Mouse (Mus musculus) kidney, adult 9 months (tissue): ENCODE measurements around the gene Anapc2.
"Not testable (repeated sequence)": the region's sequence is repeated elsewhere in the genome, so short reads cannot be mapped to it uniquely, and the experiment has no call there.

ENCODE experiments used
- DNase-seq: peaks from one replicate; pipeline ENCODE4 v3.0.0; 2022

Gene Anapc2

GRCm38 (mm10) chr2:25241438-25241775, 30.9 kb upstream of the Anapc2 start:
- no peak for DNase-seq

- no peak for DNase-seq
Observed at GRCm38 (mm10) chr2:25242101-25242506, 30.2 kb upstream of the Anapc2 start, which contains the start of the genes Rnf208 and Cysrt1. Gene Rnf208 (plus strand): TSS chr2:25242255. Gene Cysrt1 (minus strand): TSS chr2:25242452.

- DNase-seq, result no peak
Observed at GRCm38 (mm10) chr2:25243342-25243741, 28.9 kb upstream of the Anapc2 start.

GRCm38 (mm10) chr2:25244144-25244543, 28.1 kb upstream of the Anapc2 start:
- DNase-seq, result peak; percentile 52

GRCm38 (mm10) chr2:25246183-25247072, 25.9 kb upstream of the Anapc2 start, which contains the start of gene AL732309.1:
Gene AL732309.1 (minus strand): TSS chr2:25246863.
- DNase-seq, result peak; percentile 60

- peak; percentile 51 for DNase-seq
Observed at GRCm38 (mm10) chr2:25252331-25252730, 19.9 kb upstream of the Anapc2 start.

GRCm38 (mm10) chr2:25255284-25255779, 16.9 kb upstream of the Anapc2 start, which contains the start of gene Tmem203:
Gene Tmem203 (plus strand): TSS chr2:25255439.
- DNase-seq, result peak; percentile 87

- peak; percentile 64 for DNase-seq
Observed at GRCm38 (mm10) chr2:25256443-25257109, 15.7 kb upstream of the Anapc2 start.

GRCm38 (mm10) chr2:25257250-25257649, 15.0 kb upstream of the Anapc2 start:
- not testable (repeated sequence) for DNase-seq

GRCm38 (mm10) chr2:25258887-25259286, 13.4 kb upstream of the Anapc2 start:
- DNase-seq, result no peak

GRCm38 (mm10) chr2:25261870-25262269, 10.4 kb upstream of the Anapc2 start:
- DNase-seq, result no peak

GRCm38 (mm10) chr2:25262291-25262767, 9.9 kb upstream of the Anapc2 start, which contains the start of gene Tprn:
Gene Tprn (plus strand): TSS chr2:25262618.
- DNase-seq, result peak; percentile 99

- DNase-seq, result peak; percentile 40
Observed at GRCm38 (mm10) chr2:25262795-25263622, 9.3 kb upstream of the Anapc2 start.

GRCm38 (mm10) chr2:25263623-25264285, 8.5 kb upstream of the Anapc2 start:
- DNase-seq, result no peak

- no peak for DNase-seq
Observed at GRCm38 (mm10) chr2:25264286-25264660, 8.0 kb upstream of the Anapc2 start.

- peak; percentile 94 for DNase-seq
Observed at GRCm38 (mm10) chr2:25264851-25265250, 7.4 kb upstream of the Anapc2 start.

GRCm38 (mm10) chr2:25265897-25266656, 6.2 kb upstream of the Anapc2 start:
- DNase-seq, result peak; percentile 61

- DNase-seq, result peak; percentile 79
Observed at GRCm38 (mm10) chr2:25266720-25267119, 5.6 kb upstream of the Anapc2 start.

GRCm38 (mm10) chr2:25267241-25267640, 5.0 kb upstream of the Anapc2 start:
- DNase-seq, result no peak

- no peak for DNase-seq
Observed at GRCm38 (mm10) chr2:25267746-25268309, 4.5 kb upstream of the Anapc2 start.

GRCm38 (mm10) chr2:25272515-25272914, 237 bp downstream of the Anapc2 start:
- no peak for DNase-seq
